Mouse (Mus musculus) cerebellum, adult 2 months (tissue): ENCODE results near the gene Lman1l.

ENCODE experiments used
- CTCF ChIP-seq: fragments of 200-500 bp; IDR thresholded peaks from 2 replicates; pipeline ENCODE4 v1.5.1; 2011; ENCODE audit warnings: low read depth, mild to moderate bottlenecking, control low read depth, low read length, moderate library complexity, borderline replicate concordance; ENCODE audit not compliant: insufficient read depth
- POLR2A ChIP-seq: fragments of 200-500 bp; IDR thresholded peaks from 2 replicates; pipeline ENCODE4 v1.6.1; 2011; ENCODE audit warnings: low read length, control low read depth, borderline replicate concordance; ENCODE audit not compliant: insufficient read depth

DNA sequence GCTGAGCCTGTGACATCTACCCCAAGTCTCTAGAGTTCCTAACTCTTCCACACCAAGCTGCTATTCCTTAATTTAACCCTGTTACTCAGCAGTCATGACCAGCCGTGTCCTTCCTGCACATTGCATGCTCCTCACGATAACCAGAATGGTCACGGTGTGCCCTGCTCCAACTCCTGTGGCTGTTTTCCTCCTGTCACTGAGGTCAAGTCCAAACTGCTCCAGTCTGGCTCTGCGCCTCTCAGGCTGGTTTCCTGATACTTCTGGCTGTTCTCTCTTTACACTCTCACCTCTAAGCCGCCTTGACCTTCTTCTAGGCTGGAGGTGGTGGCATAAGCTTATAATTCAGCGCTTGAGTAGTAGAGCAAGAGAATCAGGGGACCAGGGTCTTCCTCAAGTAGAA is 52.1 kb downstream of the Lman1l start:
- TF ChIP-seq CTCF (no peak), POLR2A (no peak)
